ENCODE assay signal across 14 mouse cellular contexts in genomic region chr16:12758594-12758993, GRCm38 (mm10).
A peak's percentile ranks its signal among the peaks of the same experiment; 100 is the strongest.
DNase-seq lines count a peak whose midpoint lies in the region; ATAC-seq and TF ChIP-seq lines count a peak whose summit lies in the region.
"Had no signal": no experiment of that assay in that cellular context is flagged by ENCODE, and none has a peak within 500 bp of the region (broad histone marks: within the 10 kb centered on the region; RNA-seq: fewer than 3 reads in every experiment).

No protein-coding gene starts in this region.

- TF ChIP-seq EP300 in heart, adult 2 months (IDR thresholded peaks at IDR 0.05; ENCODE audit: insufficient read depth, low read depth, low read length), result no peak

- H3K27me3 ChIP-seq in heart, adult 2 months (ENCODE audit: control insufficient read depth, insufficient read depth, low read length), result no peaks in the 10 kb centered on the region
- H3K27me3 ChIP-seq in lung, embryonic 14.5 days (ENCODE audit: insufficient read depth, low read length), result no peaks in the 10 kb centered on the region
- H3K27me3 ChIP-seq: kidney, embryonic 15.5 days; liver, embryonic 15.5 days had no signal

- WGBS in heart, adult 2 months, result 84% methylated on average over 4 of the region's 4 CpGs
- 80% methylated on average over 4 of the region's 4 CpGs for WGBS in lung, embryonic 14.5 days

- no peak for ATAC-seq in lung, embryonic 14.5 days (ENCODE audit: insufficient read depth)
- ATAC-seq: activated CD4-positive, CD25-positive, alpha-beta regulatory T cell, adult 4 months had no signal

- H3K27ac ChIP-seq in heart, adult 2 months, result no peak overlapping the region
- H3K27ac ChIP-seq in lung, embryonic 14.5 days (ENCODE audit: low read depth), result no peak overlapping the region
- H3K27ac ChIP-seq: embryonic facial prominence, embryonic 10.5 days; forebrain, embryonic 10.5 days; kidney, embryonic 15.5 days; liver, embryonic 15.5 days had no signal

- TF ChIP-seq CTCF in heart, adult 2 months (IDR thresholded peaks at IDR 0.05), result peak; percentile 24
- TF ChIP-seq CTCF in lung, embryonic 14.5 days (IDR thresholded peaks at IDR 0.05; ENCODE audit: low read depth), result peak; percentile 49

- no peak overlapping the region for H3K4me3 ChIP-seq in heart, adult 2 months
- no peak overlapping the region for H3K4me3 ChIP-seq in lung, embryonic 14.5 days (ENCODE audit: low read depth, low read length)
- H3K4me3 ChIP-seq: embryonic facial prominence, embryonic 10.5 days; forebrain, embryonic 10.5 days; kidney, embryonic 15.5 days; liver, embryonic 15.5 days had no signal

- no peak for TF ChIP-seq POLR2A in heart, adult 2 months (IDR thresholded peaks at IDR 0.05; ENCODE audit: insufficient read depth, low read depth, low read length)

- no peaks in the 10 kb centered on the region for H3K4me1 ChIP-seq in heart, adult 2 months (ENCODE audit: control insufficient read depth, insufficient read depth, low read length)
- no peaks in the 10 kb centered on the region for H3K4me1 ChIP-seq in lung, embryonic 14.5 days (ENCODE audit: insufficient read depth)
- H3K4me1 ChIP-seq: embryonic facial prominence, embryonic 10.5 days; forebrain, embryonic 10.5 days; kidney, embryonic 15.5 days; liver, embryonic 15.5 days had no signal

- no peaks in the 10 kb centered on the region for H3K36me3 ChIP-seq in heart, adult 2 months (ENCODE audit: control insufficient read depth, insufficient read depth, low read length)
- H3K36me3 ChIP-seq in lung, embryonic 14.5 days (ENCODE audit: insufficient read depth), result no peaks in the 10 kb centered on the region
- H3K36me3 ChIP-seq: embryonic facial prominence, embryonic 10.5 days; forebrain, embryonic 10.5 days; kidney, embryonic 15.5 days; liver, embryonic 15.5 days had no signal

- H3K79me2 ChIP-seq in heart, adult 2 months (replicated peaks; ENCODE audit: control insufficient read depth, insufficient read depth, low read length), result no peaks in the 10 kb centered on the region

- DNase-seq in heart, adult 2 months, result no peak
- DNase-seq in heart, adult 18-20 months, result no peak
- DNase-seq in lung, embryonic 14.5 days, result peak; percentile 23
- no peak for DNase-seq in lung, postnatal 4 days
- DNase-seq in R1 (ENCODE audit: low read depth, low spot score), result peak; percentile 88
- DNase-seq in retina, postnatal 1 day, result peak; percentile 13
- no peak for DNase-seq in gastrocnemius, postnatal 25 days
- DNase-seq: gastrocnemius, postnatal 10 days; midbrain, embryonic 14.5 days had no signal

- no peak overlapping the region for H3K4me2 ChIP-seq in lung, embryonic 14.5 days
- H3K4me2 ChIP-seq: kidney, embryonic 15.5 days; liver, embryonic 15.5 days had no signal

- H3K9me3 ChIP-seq in lung, embryonic 14.5 days (ENCODE audit: low read depth, low read length), result no peaks in the 10 kb centered on the region
- H3K9me3 ChIP-seq: embryonic facial prominence, embryonic 10.5 days; forebrain, embryonic 10.5 days; kidney, embryonic 15.5 days; liver, embryonic 15.5 days had no signal

- intact Hi-C loops in heart, adult 2 months (cut with DNase I), result no loop called here

- H3K9ac ChIP-seq in heart, adult 2 months (ENCODE audit: low read depth, low read length), result no peak overlapping the region
- H3K9ac ChIP-seq in lung, embryonic 14.5 days, result no peak overlapping the region
- H3K9ac ChIP-seq: kidney, embryonic 15.5 days; liver, embryonic 15.5 days had no signal

Comparison
In these comparisons a context has a peak if more than half of its experiments do, and no peak if none do; other contexts are left out.
1. DNase-seq: peak in lung, embryonic 14.5 days (single experiment), R1 (single experiment) and retina, postnatal 1 day (single experiment); none in heart, adult 2 months (0 of 2), heart, adult 18-20 months (0 of 2), lung, postnatal 4 days (0 of 2) and gastrocnemius, postnatal 25 days (single experiment).